Comparison of ENCODE assay signal across 20 mouse cellular contexts in the genomic region with DNA sequence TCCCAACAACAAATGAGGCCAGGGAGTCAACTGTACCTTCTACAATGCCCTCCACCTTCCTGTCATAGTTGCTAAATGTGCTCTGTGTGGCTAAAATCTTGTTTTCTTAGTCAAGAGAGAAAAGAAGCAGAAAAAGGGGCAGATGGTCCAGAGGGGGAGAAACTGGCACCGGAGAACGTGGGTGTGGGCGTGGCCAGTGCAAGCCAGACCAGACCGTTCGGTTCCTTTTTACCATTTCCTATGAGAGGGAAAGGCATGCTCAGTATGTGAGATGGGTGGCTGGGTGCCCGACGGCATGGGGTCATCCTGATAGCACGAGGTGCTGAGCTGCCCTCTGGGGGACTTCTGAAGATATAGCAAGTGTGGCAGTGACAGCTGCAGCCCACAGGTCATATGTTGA. TPM values are rescaled to one million over a fixed set of nuclear protein-coding genes. Genes with fewer than 3 reads are reported as not detected.
DNase-seq lines count a peak whose midpoint lies in the region; ATAC-seq lines count a peak whose summit lies in the region.
"Had no signal": no experiment of that assay in that cellular context is flagged by ENCODE, and none has a peak within 500 bp of the region (broad histone marks: within the 10 kb centered on the region; RNA-seq: fewer than 3 reads in every experiment).

No protein-coding gene starts in this region.

- H3K9ac ChIP-seq in forebrain, embryonic 15.5 days (replicated peaks), result no peak overlapping the region
- H3K9ac ChIP-seq in forebrain, embryonic 12.5 days, result no peak overlapping the region
- H3K9ac ChIP-seq: embryonic facial prominence, embryonic 15.5 days; lung, embryonic 15.5 days had no signal

- ATAC-seq in forebrain, embryonic 15.5 days (replicated peaks), result no peak
- no peak for ATAC-seq in forebrain, embryonic 12.5 days (ENCODE audit: low FRiP score)
- no peak for ATAC-seq in megakaryocyte-erythroid progenitor cell, adult 5-6 weeks (replicated peaks; ENCODE audit: low FRiP score, low TSS enrichment, poor library complexity, severe bottlenecking)

- no peaks in the 10 kb centered on the region for H3K27me3 ChIP-seq in forebrain, embryonic 15.5 days
- H3K27me3 ChIP-seq in forebrain, embryonic 12.5 days, result no peaks in the 10 kb centered on the region
- H3K27me3 ChIP-seq: embryonic facial prominence, embryonic 15.5 days; lung, embryonic 15.5 days had no signal

- intact Hi-C loops in left cerebral cortex, postnatal 4 days (cut with DNase I), result no loop called here

- no peak overlapping the region for H3K4me2 ChIP-seq in forebrain, embryonic 15.5 days (replicated peaks)
- H3K4me2 ChIP-seq in forebrain, embryonic 12.5 days, result no peak overlapping the region
- H3K4me2 ChIP-seq: embryonic facial prominence, embryonic 15.5 days; lung, embryonic 15.5 days had no signal

- H3K4me1 ChIP-seq in forebrain, embryonic 15.5 days, result peaks cover 30% of the 10 kb centered on the region
- H3K4me1 ChIP-seq in forebrain, embryonic 12.5 days, result peaks cover 25% of the 10 kb centered on the region

- H3K36me3 ChIP-seq in forebrain, embryonic 15.5 days, result no peaks in the 10 kb centered on the region
- no peaks in the 10 kb centered on the region for H3K36me3 ChIP-seq in forebrain, embryonic 12.5 days (replicated peaks)
- H3K36me3 ChIP-seq: embryonic facial prominence, embryonic 15.5 days; lung, embryonic 15.5 days had no signal

- peak overlapping the region; percentile 53 for H3K27ac ChIP-seq in forebrain, embryonic 15.5 days (replicated peaks)
- no peak overlapping the region for H3K27ac ChIP-seq in forebrain, embryonic 12.5 days
- H3K27ac ChIP-seq: kidney, postnatal 0 days; lung, embryonic 15.5 days had no signal

- no peak overlapping the region for H3K4me3 ChIP-seq in forebrain, embryonic 15.5 days
- no peak overlapping the region for H3K4me3 ChIP-seq in forebrain, embryonic 12.5 days (replicated peaks)
- H3K4me3 ChIP-seq: embryonic facial prominence, embryonic 15.5 days; lung, embryonic 15.5 days had no signal

- 73% methylated on average over 8 of the region's 8 CpGs for WGBS in forebrain, embryonic 15.5 days
- WGBS in forebrain, embryonic 12.5 days, result 81% methylated on average over 8 of the region's 8 CpGs

- H3K9me3 ChIP-seq in forebrain, embryonic 15.5 days, result no peaks in the 10 kb centered on the region
- no peaks in the 10 kb centered on the region for H3K9me3 ChIP-seq in forebrain, embryonic 12.5 days
- H3K9me3 ChIP-seq: embryonic facial prominence, embryonic 15.5 days; lung, embryonic 15.5 days had no signal

- DNase-seq in kidney, postnatal 14 days, result peak; percentile 16
- no peak for DNase-seq in kidney, adult 9 months
- DNase-seq in cerebellum, adult 9-10 months, result peak; percentile 63
- DNase-seq in left cerebral cortex, postnatal 4 days, result peak; percentile 39
- no peak for DNase-seq in urinary bladder, adult 18-20 months (ENCODE audit: low spot score in 2 of 2)
- DNase-seq: adrenal gland, postnatal 36 days; heart, adult 11 months had no signal

RNA-seq across cellular contexts. Expression of a gene that starts 9.1 kb away (rescaled TPM):
- 17.2 and 19.6 TPM in 2 replicates for polyA plus RNA-seq in forebrain, embryonic 15.5 days (2015; fragmentation: Nextera tagmentation; extraction: Ambion mirVana)
- 5.7 and 8.3 TPM in 2 replicates for polyA plus RNA-seq in forebrain, embryonic 12.5 days (2016; fragmentation: Nextera tagmentation; extraction: Ambion mirVana)
- 100 to 1,000 TPM; 152 to 153 TPM for total RNA-seq in left cerebral cortex, postnatal 4 days (2021)
- total RNA-seq in megakaryocyte-erythroid progenitor cell, adult 5-6 weeks (2014; fragmentation: Nextera tagmentation), result not detected in 2 replicates
- total RNA-seq in megakaryocyte-erythroid progenitor cell, adult 5-6 weeks (2017), result not detected in 2 replicates
- total RNA-seq: liver, adult 2 months; megakaryocyte, adult 5-6 weeks; monocyte, adult 5-6 weeks had no signal

RNA-seq across cellular contexts. Expression of a gene that starts 46.2 kb away (rescaled TPM):
- polyA plus RNA-seq in forebrain, embryonic 15.5 days (2015; fragmentation: Nextera tagmentation; extraction: Ambion mirVana), result 0.13 TPM in 1 of 2 replicates, not detected in the other
- 0.19 and 0.27 TPM in 2 replicates for polyA plus RNA-seq in forebrain, embryonic 12.5 days (2016; fragmentation: Nextera tagmentation; extraction: Ambion mirVana)
- under 1 TPM in 1 of 2 experiments, not detected in 1; 0.58 TPM for total RNA-seq in left cerebral cortex, postnatal 4 days (2021)
- not detected in 2 replicates for total RNA-seq in megakaryocyte-erythroid progenitor cell, adult 5-6 weeks (2014; fragmentation: Nextera tagmentation)
- not detected in 2 replicates for total RNA-seq in megakaryocyte-erythroid progenitor cell, adult 5-6 weeks (2017)
- total RNA-seq: adrenal gland, postnatal 36 days; hematopoietic stem cell, adult 5-6 weeks; liver, adult 2 months; megakaryocyte, adult 5-6 weeks; MEL; monocyte, adult 5-6 weeks had no signal
- polyA plus RNA-seq: embryonic facial prominence, embryonic 15.5 days; kidney, postnatal 0 days; liver, adult 2 months; lung, embryonic 15.5 days; neural tube, embryonic 14.5 days; thymus, postnatal 0 days had no signal

RNA-seq across cellular contexts. Expression of a gene that starts 49.3 kb away (rescaled TPM):
- 1.6 and 1.8 TPM in 2 replicates for polyA plus RNA-seq in forebrain, embryonic 15.5 days (2015; fragmentation: Nextera tagmentation; extraction: Ambion mirVana)
- polyA plus RNA-seq in forebrain, embryonic 12.5 days (2016; fragmentation: Nextera tagmentation; extraction: Ambion mirVana), result 0.32 and 0.47 TPM in 2 replicates
- total RNA-seq in left cerebral cortex, postnatal 4 days (2021), result 10 to 100 TPM; 21.2 to 25.8 TPM
- not detected in 2 replicates for total RNA-seq in megakaryocyte-erythroid progenitor cell, adult 5-6 weeks (2014; fragmentation: Nextera tagmentation)
- not detected in 2 replicates for total RNA-seq in megakaryocyte-erythroid progenitor cell, adult 5-6 weeks (2017)
- total RNA-seq: hematopoietic stem cell, adult 5-6 weeks; liver, adult 2 months; megakaryocyte, adult 5-6 weeks; MEL; monocyte, adult 5-6 weeks had no signal
- polyA plus RNA-seq: thymus, postnatal 0 days had no signal

Comparison
In these comparisons a context has a peak if more than half of its experiments do, and no peak if none do; other contexts are left out.
1. DNase-seq: peak in kidney, postnatal 14 days (single experiment), cerebellum, adult 9-10 months (single experiment) and left cerebral cortex, postnatal 4 days (single experiment); none in kidney, adult 9 months (single experiment) and urinary bladder, adult 18-20 months (0 of 2).
2. RNA of a gene that starts 9.1 kb away (total RNA-seq): 152 to 153 TPM in left cerebral cortex, postnatal 4 days; not detected in megakaryocyte-erythroid progenitor cell, adult 5-6 weeks; every median in the first group is over 100 times any median in the second.
3. RNA of a gene that starts 49.3 kb away (total RNA-seq): 21.2 to 25.8 TPM in left cerebral cortex, postnatal 4 days; not detected in megakaryocyte-erythroid progenitor cell, adult 5-6 weeks; every median in the first group is over 10 times any median in the second.